Mouse (Mus musculus) myocyte (in vitro differentiated cells): ENCODE measurements around the gene Nrl. TPM values are rescaled to one million over a fixed set of nuclear protein-coding genes. Genes with fewer than 3 reads are reported as not detected.

Source experiments
- H3K27me3 ChIP-seq: one replicate; pipeline ENCODE4 v1.6.1; 2011; ENCODE audit not compliant: control insufficient read depth, insufficient read depth, insufficient read length
- H3K36me3 ChIP-seq: one replicate; pipeline ENCODE4 v1.6.1; 2011; ENCODE audit not compliant: control insufficient read depth, insufficient read depth
- H3K4me2 ChIP-seq: one replicate; pipeline ENCODE4 v1.6.1; 2011; ENCODE audit warnings: low read depth, control low read depth
- H3K4me3 ChIP-seq: one replicate; pipeline ENCODE4 v1.5.1; 2011; ENCODE audit warnings: mild to moderate bottlenecking, control low read depth, moderate library complexity
- H3K79me2 ChIP-seq: one replicate; pipeline ENCODE4 v1.6.1; 2011; ENCODE audit not compliant: control insufficient read depth, insufficient read depth
- H3ac ChIP-seq: one replicate; pipeline ENCODE4 v1.6.1; 2011; ENCODE audit not compliant: control insufficient read depth, insufficient read length
- CEBPB ChIP-seq: IDR thresholded peaks from 2 replicates; pipeline ENCODE4 v1.6.1; 2011; ENCODE audit warnings: mild to moderate bottlenecking, moderate library complexity; ENCODE audit not compliant: poor library complexity, insufficient read depth, severe bottlenecking
- E2F4 ChIP-seq: IDR thresholded peaks from one replicate; pipeline ENCODE4 v1.6.1; 2011; ENCODE audit warnings: mild to moderate bottlenecking, control low read depth, moderate library complexity; ENCODE audit not compliant: insufficient read depth
- MAX ChIP-seq: IDR thresholded peaks from one replicate; pipeline ENCODE4 v1.6.1; 2011; ENCODE audit warnings: low read depth, mild to moderate bottlenecking, control low read depth
- MYOD1 ChIP-seq, 3 experiments: IDR thresholded peaks; one replicate each; pipeline ENCODE4 v1.6.1; 2011; ENCODE audit warnings: control low read depth in 2 of 3, low read depth in 2 of 3, mild to moderate bottlenecking in 2 of 3, moderate library complexity in 1 of 3; ENCODE audit not compliant: insufficient read length in 2 of 3, control insufficient read depth in 1 of 3
- MYOG ChIP-seq, 3 experiments: IDR thresholded peaks; one replicate each; pipeline ENCODE4 v1.6.1; 2011; ENCODE audit warnings: control low read depth in 2 of 3, low read depth in 2 of 3, mild to moderate bottlenecking in 2 of 3; ENCODE audit not compliant: insufficient read length in 2 of 3, control insufficient read depth in 1 of 3, insufficient read depth in 1 of 3
- POLR2A ChIP-seq: IDR thresholded peaks from one replicate; pipeline ENCODE4 v1.6.1; 2011; ENCODE audit warnings: low read depth, mild to moderate bottlenecking, control low read depth, moderate library complexity; ENCODE audit not compliant: insufficient read length
- POLR2AphosphoS2 ChIP-seq: IDR thresholded peaks from one replicate; pipeline ENCODE4 v1.6.1; 2011; ENCODE audit warnings: low read depth, control low read depth; ENCODE audit not compliant: insufficient read length
- REST ChIP-seq: IDR thresholded peaks from one replicate; pipeline ENCODE4 v1.6.1; 2011; ENCODE audit warnings: mild to moderate bottlenecking, control low read depth, moderate library complexity; ENCODE audit not compliant: insufficient read depth, insufficient read length
- SRF ChIP-seq: IDR thresholded peaks from one replicate; pipeline ENCODE4 v1.6.1; 2011; ENCODE audit warnings: low read depth; ENCODE audit not compliant: control insufficient read depth, insufficient read length
- TCF12 ChIP-seq: IDR thresholded peaks from one replicate; pipeline ENCODE4 v1.6.1; 2011; ENCODE audit warnings: mild to moderate bottlenecking, control low read depth; ENCODE audit not compliant: poor library complexity, insufficient read depth, severe bottlenecking
- TCF3 ChIP-seq: IDR thresholded peaks from one replicate; pipeline ENCODE4 v1.6.1; 2011; ENCODE audit warnings: low read depth, control low read depth; ENCODE audit not compliant: insufficient read length
- USF1 ChIP-seq: IDR thresholded peaks from one replicate; pipeline ENCODE4 v1.6.1; 2011; ENCODE audit warnings: low read depth, mild to moderate bottlenecking, control low read depth, moderate library complexity
- polyA plus RNA-seq: library from polyadenylated mRNA; unstranded; fragments of >200 nt; fragmentation: generic; extraction: Trizol; gene quantifications from one replicate; pipeline ENCODE4 v1.2.1, GENCODE M21; 2012; ENCODE audit warnings: missing spikeins

Gene Nrl
- polyA plus RNA-seq, 1 experiment = not detected

- Histone ChIP-seq H3K79me2 (no peaks in the 10 kb centered on the region), H3K4me3 (peak overlapping the region; percentile 95), H3K27me3 (no peaks in the 10 kb centered on the region), H3K36me3 (peaks cover 6% of the 10 kb centered on the region), H3ac (peak overlapping the region; percentile 55), H3K4me2 (peak overlapping the region; percentile 96)
- no peak for TF ChIP-seq MYOD1 (IDR thresholded peaks at IDR 0.05; ENCODE audit: control insufficient read depth in 1 of 3, insufficient read length in 2 of 3, low read depth in 2 of 3)
- TF ChIP-seq MAX = no peak
Observed at GRCm38 (mm10) chr14:55558740-55559448, 34.1 kb upstream of the Nrl start.

DNA sequence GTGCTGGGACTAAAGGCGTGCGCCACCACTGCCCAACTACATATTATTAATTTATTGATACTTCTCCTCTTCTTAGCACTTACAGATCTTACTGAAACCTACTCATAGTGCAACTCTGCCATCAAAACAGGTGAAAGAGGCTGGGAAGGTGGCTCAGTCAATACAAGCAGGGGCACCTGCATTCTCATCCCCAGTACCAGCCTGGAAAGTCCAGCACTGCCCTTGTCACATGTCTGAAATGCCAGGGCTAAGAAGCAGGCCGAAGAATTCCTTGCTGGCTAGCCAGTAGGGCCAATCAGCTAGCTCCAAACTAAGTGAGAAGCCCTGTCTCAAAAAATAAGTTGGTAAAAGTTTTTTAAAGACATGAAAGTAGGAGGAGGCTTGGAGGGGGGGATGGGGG is 32.8 kb upstream of the Nrl start:
- no peak overlapping the region for H3K4me3 ChIP-seq
- H3ac ChIP-seq = no peak overlapping the region
- H3K79me2 ChIP-seq = no peaks in the 10 kb centered on the region
- TF ChIP-seq MYOG (IDR thresholded peaks at IDR 0.05; ENCODE audit: control insufficient read depth in 1 of 3, insufficient read depth in 1 of 3, insufficient read length in 2 of 3, low read depth in 2 of 3) = no peak
- TF ChIP-seq REST = no peak
- no peak for TF ChIP-seq USF1
- TF ChIP-seq MAX = no peak
- TF ChIP-seq POLR2A = no peak
- H3K27me3 ChIP-seq = no peaks in the 10 kb centered on the region
- no peak overlapping the region for H3K4me2 ChIP-seq
- no peaks in the 10 kb centered on the region for H3K36me3 ChIP-seq

- H3K36me3 ChIP-seq = no peaks in the 10 kb centered on the region
- no peak overlapping the region for H3K4me3 ChIP-seq
- H3K4me2 ChIP-seq = no peak overlapping the region
- H3ac ChIP-seq = no peak overlapping the region
- H3K79me2 ChIP-seq = no peaks in the 10 kb centered on the region
- TF ChIP-seq SRF (no peak), MAX (no peak), POLR2AphosphoS2 (no peak), E2F4 (no peak), CEBPB (no peak), POLR2A (no peak), USF1 (no peak), TCF3 (no peak), TCF12 (no peak), MYOG (IDR thresholded peaks at IDR 0.05; ENCODE audit: control insufficient read depth in 1 of 3, insufficient read depth in 1 of 3, insufficient read length in 2 of 3, low read depth in 2 of 3) (no peak), MYOD1 (IDR thresholded peaks at IDR 0.05; ENCODE audit: control insufficient read depth in 1 of 3, insufficient read length in 2 of 3, low read depth in 2 of 3) (no peak), REST (no peak)
- H3K27me3 ChIP-seq = no peaks in the 10 kb centered on the region
Observed at GRCm38 (mm10) chr14:55557003-55557402, 32.2 kb upstream of the Nrl start.

- no peaks in the 10 kb centered on the region for H3K79me2 ChIP-seq
- no peak overlapping the region for H3K4me2 ChIP-seq
- no peaks in the 10 kb centered on the region for H3K36me3 ChIP-seq
- H3K4me3 ChIP-seq = no peak overlapping the region
- H3K27me3 ChIP-seq = no peaks in the 10 kb centered on the region
- no peak overlapping the region for H3ac ChIP-seq
- TF ChIP-seq USF1 (no peak), REST (no peak), MAX (no peak), CEBPB (no peak), TCF3 (no peak), MYOD1 (IDR thresholded peaks at IDR 0.05; ENCODE audit: control insufficient read depth in 1 of 3, insufficient read length in 2 of 3, low read depth in 2 of 3) (no peak), POLR2A (no peak), E2F4 (no peak), TCF12 (no peak), POLR2AphosphoS2 (no peak), SRF (no peak), MYOG (IDR thresholded peaks at IDR 0.05; ENCODE audit: control insufficient read depth in 1 of 3, insufficient read depth in 1 of 3, insufficient read length in 2 of 3, low read depth in 2 of 3) (no peak)
Observed at GRCm38 (mm10) chr14:55555788-55556187, 31.0 kb upstream of the Nrl start.

- Histone ChIP-seq H3ac (no peak overlapping the region), H3K27me3 (no peaks in the 10 kb centered on the region), H3K36me3 (peaks cover 9% of the 10 kb centered on the region), H3K79me2 (no peaks in the 10 kb centered on the region), H3K4me3 (no peak overlapping the region), H3K4me2 (no peak overlapping the region)
- no peak for TF ChIP-seq SRF
- TF ChIP-seq MAX = no peak
- TF ChIP-seq POLR2A = no peak
- TF ChIP-seq CEBPB = no peak
- peak; percentile 39 for TF ChIP-seq POLR2AphosphoS2
- TF ChIP-seq USF1 = no peak
Observed at GRCm38 (mm10) chr14:55554635-55555034, 29.9 kb upstream of the Nrl start.
